In genomic region chr17:55957726-55958583, GRCm38 (mm10) we compare ENCODE assay signal across 8 mouse cellular contexts. TPM values are rescaled to one million over a fixed set of nuclear protein-coding genes. Genes with fewer than 3 reads are reported as not detected.
DNase-seq lines count a peak whose midpoint lies in the region; ATAC-seq and TF ChIP-seq lines count a peak whose summit lies in the region.

No protein-coding gene starts in this region.

- peaks cover 24% of the 10 kb centered on the region for H3K36me3 ChIP-seq in heart, embryonic 13.5 days
- H3K36me3 ChIP-seq in E14TG2a.4 (ENCODE audit: insufficient read depth, low read length), result peaks cover 29% of the 10 kb centered on the region
- H3K36me3 ChIP-seq in forebrain, embryonic 12.5 days (replicated peaks), result peaks cover 19% of the 10 kb centered on the region
- no peaks in the 10 kb centered on the region; the same call in none of the 2 replicates for H3K36me3 ChIP-seq in liver, embryonic 14.5 days (replicated peaks; ENCODE audit: control insufficient read depth, insufficient read depth, low read depth)

- DNase-seq in heart, postnatal 25 days (ENCODE audit: low spot score), result no peak
- DNase-seq in liver, embryonic 14.5 days (ENCODE audit: low read depth in 3 of 3, low spot score in 3 of 3), result no peak
- DNase-seq in ovary, postnatal 14 days (ENCODE audit: low spot score), result no peak
- no peak for DNase-seq in adrenal gland, postnatal 10 days
- no peak for DNase-seq in adrenal gland, adult 8-10 months

- intact Hi-C loops in heart, postnatal 25 days (cut with DNase I), result loop anchor here (1.0 to 5.0 kb wide), 4 partner anchors 52 to 299 kb away; partner anchors contain the start of gene Fem1a

- no peak for TF ChIP-seq CTCF in E14TG2a.4 (conservative IDR thresholded peaks at IDR 0.05; ENCODE audit: low read length)
- no peak for TF ChIP-seq CTCF in liver, embryonic 14.5 days (IDR thresholded peaks at IDR 0.05; ENCODE audit: low read depth)

- no peak for ATAC-seq in heart, embryonic 13.5 days (ENCODE audit: extremely low read depth, insufficient number of reproducible peaks, low FRiP score, low TSS enrichment)
- no peak for ATAC-seq in forebrain, embryonic 12.5 days (ENCODE audit: low FRiP score)
- ATAC-seq in liver, embryonic 14.5 days (ENCODE audit: insufficient read depth), result no peak

- no peaks in the 10 kb centered on the region for H3K9me3 ChIP-seq in heart, embryonic 13.5 days
- H3K9me3 ChIP-seq in E14TG2a.4 (ENCODE audit: low read length), result no peaks in the 10 kb centered on the region
- no peaks in the 10 kb centered on the region for H3K9me3 ChIP-seq in forebrain, embryonic 12.5 days
- no peaks in the 10 kb centered on the region for H3K9me3 ChIP-seq in liver, embryonic 14.5 days (ENCODE audit: control insufficient read depth, low read length)

- H3K4me1 ChIP-seq in heart, embryonic 13.5 days, result peaks cover 32% of the 10 kb centered on the region
- H3K4me1 ChIP-seq in E14TG2a.4 (replicated peaks; ENCODE audit: low read depth, low read length), result peaks cover 67% of the 10 kb centered on the region
- H3K4me1 ChIP-seq in forebrain, embryonic 12.5 days, result peaks cover 33% of the 10 kb centered on the region
- peaks cover 6 to 20% of the 10 kb centered on the region in 2 experiments for H3K4me1 ChIP-seq in liver, embryonic 14.5 days (replicated peaks; ENCODE audit: control insufficient read depth in 2 of 2, insufficient read depth in 2 of 2, low read length in 1 of 2)

- H3K4me3 ChIP-seq in heart, embryonic 13.5 days, result peak overlapping the region; percentile 60
- peak overlapping the region; percentile 84 for H3K4me3 ChIP-seq in E14TG2a.4 (replicated peaks; ENCODE audit: low read length)
- peak overlapping the region; percentile 57 for H3K4me3 ChIP-seq in forebrain, embryonic 12.5 days (replicated peaks)
- H3K4me3 ChIP-seq in liver, embryonic 14.5 days (ENCODE audit: insufficient read depth in 1 of 2, low read depth in 2 of 2, low read length in 2 of 2), result peak overlapping the region; percentile 78 to 90

- TF ChIP-seq EP300 in liver, embryonic 14.5 days (IDR thresholded peaks at IDR 0.05; ENCODE audit: low read depth), result no peak

- H3K27ac ChIP-seq in heart, embryonic 13.5 days (replicated peaks), result peak overlapping the region; percentile 96
- H3K27ac ChIP-seq in forebrain, embryonic 12.5 days, result peak overlapping the region; percentile 96
- peak overlapping the region; percentile 85; the same call in 1 of the 2 replicates for H3K27ac ChIP-seq in liver, embryonic 14.5 days

- peak overlapping the region; percentile 81 for H3K4me2 ChIP-seq in heart, embryonic 13.5 days
- H3K4me2 ChIP-seq in forebrain, embryonic 12.5 days, result peak overlapping the region; percentile 63
- peak overlapping the region; percentile 73 for H3K4me2 ChIP-seq in liver, embryonic 14.5 days (ENCODE audit: low read depth)

- H3K27me3 ChIP-seq in heart, embryonic 13.5 days (replicated peaks), result peaks cover 33% of the 10 kb centered on the region
- H3K27me3 ChIP-seq in E14TG2a.4 (ENCODE audit: insufficient read depth, low read length), result no peaks in the 10 kb centered on the region
- peaks cover 16% of the 10 kb centered on the region for H3K27me3 ChIP-seq in forebrain, embryonic 12.5 days
- no peaks in the 10 kb centered on the region for H3K27me3 ChIP-seq in liver, embryonic 14.5 days (ENCODE audit: control insufficient read depth, insufficient read depth, low read length)

- peak overlapping the region; percentile 80 for H3K9ac ChIP-seq in heart, embryonic 13.5 days
- peak overlapping the region; percentile 61 for H3K9ac ChIP-seq in forebrain, embryonic 12.5 days
- peak overlapping the region; percentile 71 for H3K9ac ChIP-seq in liver, embryonic 14.5 days (replicated peaks)

- WGBS in heart, embryonic 13.5 days, result 76% methylated on average over 13 of the region's 13 CpGs
- WGBS in forebrain, embryonic 12.5 days, result 82% methylated on average over 12 of the region's 13 CpGs
- 66% methylated on average over 13 of the region's 13 CpGs for WGBS in liver, embryonic 14.5 days (ENCODE audit: insufficient replicate concordance)

RNA-seq across cellular contexts. Expression of gene Yju2, which starts 0.9 kb away (rescaled TPM):
- 18.0 and 18.8 TPM in 2 replicates for polyA plus RNA-seq in heart, embryonic 13.5 days (2015; fragmentation: Nextera tagmentation; extraction: Ambion mirVana)
- total RNA-seq in heart, postnatal 25 days (2021), result 1 to 10 TPM; 9.6 to 9.7 TPM
- 28.0 and 29.1 TPM in 2 replicates for polyA plus RNA-seq in forebrain, embryonic 12.5 days (2016; fragmentation: Nextera tagmentation; extraction: Ambion mirVana)
- polyA plus RNA-seq in liver, embryonic 14.5 days (2012; rRNA removed), result 3.2 and 5.1 TPM in 2 replicates
- polyA plus RNA-seq in liver, embryonic 14.5 days (2014; fragmentation: Nextera tagmentation; extraction: Ambion mirVana), result 5.2 and 6.4 TPM in 2 replicates
- 10 to 100 TPM; 16.7 to 20.1 TPM for total RNA-seq in adrenal gland, postnatal 10 days (2021)
- total RNA-seq in adrenal gland, adult 8-10 months (2022), result 10 to 100 TPM; 18.6 to 21.4 (median 20.3) TPM

RNA-seq across cellular contexts. Expression of gene Ebi3, which starts 5.5 kb away (rescaled TPM):
- polyA plus RNA-seq in heart, embryonic 13.5 days (2015; fragmentation: Nextera tagmentation; extraction: Ambion mirVana), result 0.34 and 1.3 TPM in 2 replicates
- total RNA-seq in heart, postnatal 25 days (2021), result under 1 TPM; 0.75 to 0.81 TPM
- polyA plus RNA-seq in forebrain, embryonic 12.5 days (2016; fragmentation: Nextera tagmentation; extraction: Ambion mirVana), result 2.3 TPM in 2 replicates
- polyA plus RNA-seq in liver, embryonic 14.5 days (2012; rRNA removed), result 4.1 and 5.5 TPM in 2 replicates
- polyA plus RNA-seq in liver, embryonic 14.5 days (2014; fragmentation: Nextera tagmentation; extraction: Ambion mirVana), result 3.0 and 4.5 TPM in 2 replicates
- total RNA-seq in adrenal gland, postnatal 10 days (2021), result 1 to 10 TPM; 1.5 to 1.8 TPM
- 1 to 10 TPM in 3 of 4 experiments, under 1 TPM in 1; 0.49 to 2.0 (median 1.5) TPM for total RNA-seq in adrenal gland, adult 8-10 months (2022)

RNA-seq across cellular contexts. Expression of gene Zfp119b, which starts 8.7 kb away (rescaled TPM):
- polyA plus RNA-seq in heart, embryonic 13.5 days (2015; fragmentation: Nextera tagmentation; extraction: Ambion mirVana), result 3.6 and 4.3 TPM in 2 replicates
- 1 to 10 TPM; 3.1 to 3.6 TPM for total RNA-seq in heart, postnatal 25 days (2021)
- polyA plus RNA-seq in forebrain, embryonic 12.5 days (2016; fragmentation: Nextera tagmentation; extraction: Ambion mirVana), result 4.8 and 5.6 TPM in 2 replicates
- polyA plus RNA-seq in liver, embryonic 14.5 days (2012; rRNA removed), result 0.44 and 0.76 TPM in 2 replicates
- 2.1 and 2.5 TPM in 2 replicates for polyA plus RNA-seq in liver, embryonic 14.5 days (2014; fragmentation: Nextera tagmentation; extraction: Ambion mirVana)
- total RNA-seq in adrenal gland, postnatal 10 days (2021), result 1 to 10 TPM; 4.1 to 4.2 TPM
- 1 to 10 TPM; 2.9 to 7.1 (median 4.9) TPM for total RNA-seq in adrenal gland, adult 8-10 months (2022)

RNA-seq across cellular contexts. Expression of gene Shd, which starts 12.3 kb away (rescaled TPM):
- 7.9 and 8.7 TPM in 2 replicates for polyA plus RNA-seq in heart, embryonic 13.5 days (2015; fragmentation: Nextera tagmentation; extraction: Ambion mirVana)
- total RNA-seq in heart, postnatal 25 days (2021), result under 1 TPM; 0.49 to 0.92 TPM
- 81.1 and 94.0 TPM in 2 replicates for polyA plus RNA-seq in forebrain, embryonic 12.5 days (2016; fragmentation: Nextera tagmentation; extraction: Ambion mirVana)
- polyA plus RNA-seq in liver, embryonic 14.5 days (2012; rRNA removed), result 0.31 and 0.83 TPM in 2 replicates
- polyA plus RNA-seq in liver, embryonic 14.5 days (2014; fragmentation: Nextera tagmentation; extraction: Ambion mirVana), result not detected in 2 replicates
- total RNA-seq in adrenal gland, postnatal 10 days (2021), result 1 to 10 TPM; 1.6 to 3.8 TPM
- total RNA-seq in adrenal gland, adult 8-10 months (2022), result 1 to 10 TPM; 1.7 to 4.8 (median 3.0) TPM

RNA-seq across cellular contexts. Expression of gene Fsd1, which starts 28.4 kb away (rescaled TPM):
- 4.5 and 5.0 TPM in 2 replicates for polyA plus RNA-seq in heart, embryonic 13.5 days (2015; fragmentation: Nextera tagmentation; extraction: Ambion mirVana)
- total RNA-seq in heart, postnatal 25 days (2021), result under 1 TPM in 1 of 2 experiments, not detected in 1; 0.47 TPM
- polyA plus RNA-seq in forebrain, embryonic 12.5 days (2016; fragmentation: Nextera tagmentation; extraction: Ambion mirVana), result 79.7 and 82.4 TPM in 2 replicates
- 0.27 and 0.30 TPM in 2 replicates for polyA plus RNA-seq in liver, embryonic 14.5 days (2012; rRNA removed)
- 0.19 and 0.33 TPM in 2 replicates for polyA plus RNA-seq in liver, embryonic 14.5 days (2014; fragmentation: Nextera tagmentation; extraction: Ambion mirVana)
- 1 to 10 TPM; 1.4 to 3.7 TPM for total RNA-seq in adrenal gland, postnatal 10 days (2021)
- total RNA-seq in adrenal gland, adult 8-10 months (2022), result 1 to 10 TPM in 3 of 4 experiments, under 1 TPM in 1; 0.87 to 3.4 (median 2.9) TPM
